Mouse (Mus musculus) heart, postnatal 0 days (tissue): ENCODE results near the gene Gm28998. TPM values are rescaled to one million over a fixed set of nuclear protein-coding genes. Genes with fewer than 3 reads are reported as not detected.
"Not testable (repeated sequence)": the region's sequence is repeated elsewhere in the genome, so short reads cannot be mapped to it uniquely, and the experiment has no call there.

Experiments used
- ATAC-seq: fragments of 200-750 bp; cut with Nextera tagmentation; 2 replicates; pipeline ENCODE4 v1.8.0; 2017; ENCODE audit warnings: low read depth, moderate number of reproducible peaks, moderate library complexity; ENCODE audit not compliant: insufficient read depth
- DNase-seq: peaks from one replicate; pipeline ENCODE4 v3.0.0-alpha.2; 2016; ENCODE audit warnings: low spot score
- H3K27ac ChIP-seq: fragments of 300-500 bp; sonication (generic); 2 replicates; pipeline ENCODE4 v1.5.1; 2014; ENCODE audit warnings: low read depth, mild to moderate bottlenecking
- H3K27me3 ChIP-seq: fragments of 300-500 bp; sonication (generic); 2 replicates; pipeline ENCODE4 v1.6.1; 2014; ENCODE audit warnings: low read length, mixed read lengths; ENCODE audit not compliant: control insufficient read depth, insufficient read depth
- H3K36me3 ChIP-seq: fragments of 300-500 bp; sonication (generic); replicated peaks from 2 replicates; pipeline ENCODE4 v1.6.1; 2014; ENCODE audit warnings: low read length, mixed read lengths; ENCODE audit not compliant: control insufficient read depth, insufficient read depth
- H3K4me1 ChIP-seq: fragments of 300-500 bp; sonication (generic); 2 replicates; pipeline ENCODE4 v1.6.1; 2014; ENCODE audit warnings: antibody characterized with exemption; ENCODE audit not compliant: control insufficient read depth, insufficient read depth
- H3K4me2 ChIP-seq: fragments of 300-500 bp; sonication (generic); 2 replicates; pipeline ENCODE4 v1.6.1; 2014; ENCODE audit warnings: low read depth, mild to moderate bottlenecking, low read length, moderate library complexity
- H3K4me3 ChIP-seq: fragments of 300-500 bp; sonication (generic); 2 replicates; pipeline ENCODE4 v1.5.1; 2014; ENCODE audit warnings: low read depth, low read length
- H3K9ac ChIP-seq: fragments of 300-500 bp; sonication (generic); replicated peaks from 2 replicates; pipeline ENCODE4 v1.6.1; 2014; ENCODE audit warnings: low read depth, low read length, mixed read lengths
- H3K9me3 ChIP-seq: fragments of 300-500 bp; sonication (generic); replicated peaks from 2 replicates; pipeline ENCODE4 v1.6.1; 2016; ENCODE audit warnings: low read length; ENCODE audit not compliant: control insufficient read depth
- WGBS: fragments of 180-500 bp; shearing (Covaris S2); extraction: QIAGEN DNeasy Blood & Tissue Kit; methylation state at CpG from one replicate; pipeline ENCODE4 v1.1.7; 2014; 5-methylcytosine and 5-hydroxymethylcytosine counted together
- polyA plus RNA-seq: library from polyadenylated mRNA; unstranded; fragments of >200 nt; fragmentation: Nextera tagmentation; extraction: Ambion mirVana; gene quantifications from 2 replicates; pipeline ENCODE4 v1.2.1, GENCODE M21; 2015
- total RNA-seq: library from RNA; depleted of rRNA; stranded (reverse); fragments of >200 nt; gene quantifications from 2 replicates; pipeline ENCODE4 v1.2.3, GENCODE M21; 2014; ENCODE audit warnings: low replicate concordance; rRNA removed

The Gm28998 gene
- total RNA-seq (not detected in 2 replicates), polyA plus RNA-seq (not detected in 2 replicates)

DNA sequence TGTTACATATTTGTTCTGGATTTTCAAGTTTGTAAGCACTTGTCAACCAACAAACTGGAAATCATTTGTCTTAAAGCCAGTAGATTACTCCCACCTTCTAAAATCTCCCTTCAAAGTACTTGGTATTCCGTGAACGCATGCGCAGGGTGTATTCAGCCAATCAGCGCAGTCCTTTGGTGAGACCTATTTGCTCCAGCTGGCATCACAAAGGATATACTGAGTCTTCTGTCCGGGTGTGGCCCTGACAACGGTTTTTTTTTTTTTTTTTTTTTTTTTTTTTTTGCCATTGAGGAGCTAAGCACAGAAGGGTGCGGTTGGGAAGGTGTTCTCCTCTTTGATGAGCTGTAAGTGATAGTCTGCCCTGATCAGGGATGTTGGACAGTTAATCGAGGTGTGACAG is at the start of gene Gm28998:
Gene Gm28998, plus strand, starts transcription at position 301 of the 400 bp plus-strand sequence.
- H3K36me3 ChIP-seq, H3K9ac ChIP-seq, ATAC-seq, H3K27me3 ChIP-seq, DNase-seq, H3K4me3 ChIP-seq, H3K4me2 ChIP-seq, H3K4me1 ChIP-seq, H3K27ac ChIP-seq, H3K9me3 ChIP-seq: not testable (repeated sequence)
- no CpG with 5 or more reads among the region's 8 CpGs for WGBS

Other genes starting within 250 kb of the Gm28998 start
- not detected in 2 replicates for gene Gm21244, start 84.5 kb upstream of the Gm28998 start, total RNA-seq
- gene Gm21244, start 84.5 kb upstream of the Gm28998 start, polyA plus RNA-seq, result not detected in 2 replicates
- not detected in 2 replicates for gene Gm21788, start 151.2 kb downstream of the Gm28998 start, total RNA-seq
- not detected in 2 replicates for gene Gm21788, start 151.2 kb downstream of the Gm28998 start, polyA plus RNA-seq